Mouse (Mus musculus) macrophage (primary cell): ENCODE results near the gene Rgs3. TPM values are rescaled to one million over a fixed set of nuclear protein-coding genes. Genes with fewer than 3 reads are reported as not detected.

Experiments used
- H3K27ac ChIP-seq: fragments of 350-480 bp; formaldehyde crosslinking; 2 replicates; pipeline ENCODE4 v1.9.0; 2021
- H3K36me3 ChIP-seq: fragments of 350-480 bp; formaldehyde crosslinking; 2 replicates; pipeline ENCODE4 v1.9.0; 2021; ENCODE audit errors: inconsistent target
- H3K4me3 ChIP-seq: fragments of 350-480 bp; formaldehyde crosslinking; 2 replicates; pipeline ENCODE4 v1.9.0; 2021; ENCODE audit errors: inconsistent target
- H3K79me2 ChIP-seq: fragments of 350-480 bp; formaldehyde crosslinking; 2 replicates; pipeline ENCODE4 v1.9.0; 2021; ENCODE audit errors: inconsistent target
- WGBS: methylation state at CpG from one replicate; pipeline ENCODE4 v1.1.7; 2026; ENCODE audit warnings: inconsistent platforms; ENCODE audit not compliant: missing documents; 5-methylcytosine and 5-hydroxymethylcytosine counted together
- polyA plus RNA-seq: library from polyadenylated mRNA; stranded (reverse); fragments of 250-400 nt; gene quantifications from 3 replicates; pipeline ENCODE4 v1.2.4, GENCODE M21; 2018; ENCODE audit warnings: inconsistent platforms
- total RNA-seq, 78 experiments: library from RNA; depleted of rRNA; stranded (reverse); fragments of 250-400 nt; gene quantifications; 1 replicate in 9 of 78; 2 replicates in 24 of 78; 3 replicates in 43 of 78; 4 replicates in 2 of 78; pipeline ENCODE4 v1.2.4; 2018; ENCODE audit warnings: inconsistent platforms in 56 of 78

Gene Rgs3
- total RNA-seq (2018; cell fraction: chromatin; rRNA removed) = 10 to 100 TPM in 23 of 26 experiments, 1 to 10 TPM in 3; 7.6 to 31.7 (median 15.2) TPM
- total RNA-seq (2018; cell fraction: cytosol; rRNA removed) = 10 to 100 TPM in 25 of 26 experiments, 1 to 10 TPM in 1; 9.8 to 34.6 (median 19.9) TPM
- total RNA-seq (2018; cell fraction: nucleus; rRNA removed) = 10 to 100 TPM in 25 of 26 experiments, 1 to 10 TPM in 1; 9.8 to 45.5 (median 21.3) TPM
- 12.8 to 17.4 TPM (median 14.9 TPM) in 3 replicates for polyA plus RNA-seq

DNA sequence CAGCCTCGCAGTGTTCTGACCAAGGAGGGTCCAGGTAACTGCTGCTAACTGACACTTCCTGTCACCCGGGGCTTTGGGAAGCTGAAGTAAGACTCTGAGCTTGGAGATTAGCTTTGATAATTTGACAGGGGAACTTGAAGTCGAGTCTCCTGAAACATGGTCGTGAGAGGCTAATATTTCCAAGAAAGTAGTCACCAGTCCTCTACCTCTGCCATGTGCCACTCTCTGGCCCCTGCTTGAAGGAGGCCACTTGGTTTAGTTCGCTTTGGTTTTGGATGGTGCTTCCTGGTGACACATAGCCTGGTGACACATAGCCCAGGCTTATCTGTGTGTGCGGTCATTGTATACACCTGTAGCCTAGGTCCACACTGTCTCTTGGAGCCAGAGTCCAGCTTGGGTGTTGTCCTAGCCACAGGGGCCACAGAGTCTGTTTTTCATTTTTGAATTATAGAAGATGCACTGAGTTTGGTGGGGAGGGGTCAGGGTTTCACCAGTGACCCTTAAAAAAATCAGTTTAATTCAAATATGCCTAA is at the start of gene Rgs3:
Gene Rgs3 (plus strand): TSS at position 51 of the 533 bp plus-strand sequence.
- no peak within 1 kb of the TSS for H3K4me3 ChIP-seq
- no peak within 1 kb of the TSS for H3K27ac ChIP-seq
- H3K79me2 ChIP-seq = no peaks in the 10 kb centered on the region
- 25% methylated on average over 6 of the region's 6 CpGs for WGBS
- no peaks in the 10 kb centered on the region for H3K36me3 ChIP-seq

GRCm38 (mm10) chr4:62509946-62510345 is 49.7 kb upstream of the Rgs3 start:
- Histone ChIP-seq H3K4me3 (no peak overlapping the region), H3K27ac (no peak overlapping the region), H3K79me2 (no peaks in the 10 kb centered on the region), H3K36me3 (peaks cover 14% of the 10 kb centered on the region; the same call in 1 of the 2 replicates)
- 95% methylated on average over 10 of the region's 11 CpGs for WGBS

DNA sequence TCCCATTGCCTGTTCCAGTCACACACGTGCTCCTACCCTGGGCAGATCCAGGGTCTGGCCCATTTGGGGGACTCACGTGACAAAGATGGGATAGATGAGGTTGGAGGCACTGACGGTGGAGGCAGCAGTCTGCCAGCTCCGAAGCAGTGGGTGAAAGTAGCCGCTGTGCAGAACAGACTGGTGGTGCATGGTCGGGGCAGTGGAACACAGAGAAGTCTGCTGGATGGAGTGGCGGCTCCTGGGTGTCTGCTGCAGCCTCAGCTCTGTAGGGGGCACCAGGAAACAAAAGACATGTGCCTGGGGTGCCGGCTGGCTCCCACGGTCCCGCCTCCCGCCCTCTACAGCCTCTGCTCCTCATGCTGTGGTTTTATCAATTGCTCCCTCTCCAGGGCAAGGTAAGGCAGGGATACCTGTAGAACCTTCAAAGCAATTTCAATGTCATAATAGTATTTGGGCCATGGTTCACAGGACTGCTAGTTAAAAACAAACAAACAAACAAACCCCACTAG is 45.6 kb upstream of the Rgs3 start:
- WGBS = 88% methylated on average over 11 of the region's 11 CpGs
- Histone ChIP-seq H3K36me3 (peaks cover 11% of the 10 kb centered on the region; the same call in 1 of the 2 replicates), H3K79me2 (no peaks in the 10 kb centered on the region), H3K4me3 (no peak overlapping the region), H3K27ac (no peak overlapping the region)

GRCm38 (mm10) chr4:62514995-62515394 is 44.7 kb upstream of the Rgs3 start:
- 82% methylated on average over 7 of the region's 7 CpGs for WGBS
- Histone ChIP-seq H3K27ac (no peak overlapping the region), H3K36me3 (peaks cover 6% of the 10 kb centered on the region; the same call in 1 of the 2 replicates), H3K4me3 (no peak overlapping the region), H3K79me2 (no peaks in the 10 kb centered on the region)

GRCm38 (mm10) chr4:62515490-62515889 is 44.2 kb upstream of the Rgs3 start:
- H3K36me3 ChIP-seq = peaks cover 6% of the 10 kb centered on the region; the same call in 1 of the 2 replicates
- 13% methylated on average over 3 of the region's 3 CpGs for WGBS
- H3K79me2 ChIP-seq = no peaks in the 10 kb centered on the region
- H3K4me3 ChIP-seq = no peak overlapping the region
- no peak overlapping the region for H3K27ac ChIP-seq

DNA sequence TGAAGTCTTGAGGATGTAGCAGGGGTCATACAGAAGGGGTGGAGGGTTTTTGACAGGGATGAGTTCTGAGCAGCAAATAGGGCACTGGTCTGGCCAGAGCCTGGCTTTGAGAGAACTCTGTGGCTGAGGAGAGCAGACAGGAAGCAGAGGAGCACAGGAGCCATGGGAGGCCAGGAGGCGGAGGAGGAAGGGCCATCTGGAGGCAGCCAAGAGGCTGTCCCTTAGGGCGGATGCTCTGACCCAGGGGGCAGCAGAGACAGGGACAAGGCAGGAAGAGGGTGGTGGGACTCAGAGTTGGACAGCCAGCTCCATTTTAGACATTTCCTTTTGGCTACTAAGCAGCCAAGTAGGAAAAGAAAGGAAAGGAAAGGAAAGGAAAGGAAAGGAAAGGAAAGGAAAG is 43.6 kb upstream of the Rgs3 start:
- peaks cover 6% of the 10 kb centered on the region; the same call in 1 of the 2 replicates for H3K36me3 ChIP-seq
- 63% methylated on average over 2 of the region's 2 CpGs for WGBS
- no peak overlapping the region for H3K4me3 ChIP-seq
- H3K27ac ChIP-seq = no peak overlapping the region
- H3K79me2 ChIP-seq = no peaks in the 10 kb centered on the region

GRCm38 (mm10) chr4:62516579-62516978 is 43.1 kb upstream of the Rgs3 start:
- peaks cover 6% of the 10 kb centered on the region; the same call in 1 of the 2 replicates for H3K36me3 ChIP-seq
- no peak overlapping the region for H3K4me3 ChIP-seq
- H3K27ac ChIP-seq = no peak overlapping the region
- 100% methylated on average over 1 of the region's 1 CpGs for WGBS
- H3K79me2 ChIP-seq = no peaks in the 10 kb centered on the region

- no peak overlapping the region for H3K27ac ChIP-seq
- H3K4me3 ChIP-seq = no peak overlapping the region
- 79% methylated on average over 7 of the region's 8 CpGs for WGBS
- no peaks in the 10 kb centered on the region for H3K79me2 ChIP-seq
- H3K36me3 ChIP-seq = peaks cover under 1% of the 10 kb centered on the region; the same call in 1 of the 2 replicates
Measured at GRCm38 (mm10) chr4:62517046-62517445, 42.6 kb upstream of the Rgs3 start.

DNA sequence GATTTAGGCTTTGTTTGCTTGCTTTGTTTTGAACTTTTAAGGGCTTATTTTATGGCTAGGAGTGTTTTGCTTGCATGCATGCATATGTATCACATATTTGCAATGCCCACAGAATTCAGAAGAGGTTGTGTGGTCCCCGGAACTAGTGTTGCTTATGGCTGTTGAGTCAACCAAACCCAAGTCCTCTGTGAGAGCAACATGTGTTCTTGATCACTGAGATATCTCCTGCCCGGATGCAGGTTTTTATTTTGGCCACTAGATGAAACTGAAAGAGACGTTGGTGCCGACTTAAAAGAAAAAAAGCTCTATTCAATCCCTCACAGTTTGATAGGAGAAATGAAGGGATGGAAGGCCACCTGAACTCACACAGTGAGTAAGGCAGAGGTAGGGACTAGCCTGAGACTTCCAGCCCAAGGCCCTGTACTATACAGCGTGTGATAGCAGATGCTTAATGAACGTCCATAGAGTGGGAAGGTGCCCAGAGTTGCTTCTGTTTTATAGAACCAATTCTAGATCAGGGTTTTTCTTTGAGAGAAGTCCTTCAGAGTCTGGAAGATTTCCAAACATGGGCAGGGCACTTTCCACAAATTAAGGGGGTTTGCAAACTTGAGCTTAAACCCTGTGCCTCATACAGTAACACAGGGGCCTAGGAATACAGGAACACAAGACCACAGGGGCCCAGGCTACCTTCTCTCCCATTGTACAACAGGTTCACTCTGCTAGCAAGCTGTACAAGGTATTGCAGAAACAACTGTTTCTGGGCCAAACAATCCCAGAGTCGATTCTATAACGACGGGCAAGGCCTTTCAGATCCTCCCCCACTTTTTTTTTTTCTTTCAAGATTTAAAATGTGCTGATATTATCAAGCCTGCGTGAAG is 41.9 kb upstream of the Rgs3 start:
- no peak overlapping the region for H3K27ac ChIP-seq
- no peak overlapping the region for H3K4me3 ChIP-seq
- WGBS = 58% methylated on average over 10 of the region's 10 CpGs

GRCm38 (mm10) chr4:62518416-62519121 is 41.1 kb upstream of the Rgs3 start:
- Histone ChIP-seq H3K4me3 (peak overlapping the region; percentile 71; the same call in 1 of the 2 replicates), H3K36me3 (no peaks in the 10 kb centered on the region), H3K27ac (no peak overlapping the region), H3K79me2 (0 out of 2 replicates have a peak, but pooled peaks cover 1% of the 10 kb centered on the region)
- 50% methylated on average over 13 of the region's 13 CpGs for WGBS

More for the DNA sequence above, 41.9 kb upstream of the Rgs3 start:
- H3K36me3 ChIP-seq = no peaks in the 10 kb centered on the region
- H3K79me2 ChIP-seq = no peaks in the 10 kb centered on the region

- Histone ChIP-seq H3K36me3 (no peaks in the 10 kb centered on the region), H3K27ac (no peak overlapping the region), H3K79me2 (peaks cover 8% of the 10 kb centered on the region; the same call in 1 of the 2 replicates), H3K4me3 (peak overlapping the region; percentile 71)
- WGBS = 4% methylated on average over 26 of the region's 26 CpGs
Measured at GRCm38 (mm10) chr4:62519122-62519848, 40.4 kb upstream of the Rgs3 start.

DNA sequence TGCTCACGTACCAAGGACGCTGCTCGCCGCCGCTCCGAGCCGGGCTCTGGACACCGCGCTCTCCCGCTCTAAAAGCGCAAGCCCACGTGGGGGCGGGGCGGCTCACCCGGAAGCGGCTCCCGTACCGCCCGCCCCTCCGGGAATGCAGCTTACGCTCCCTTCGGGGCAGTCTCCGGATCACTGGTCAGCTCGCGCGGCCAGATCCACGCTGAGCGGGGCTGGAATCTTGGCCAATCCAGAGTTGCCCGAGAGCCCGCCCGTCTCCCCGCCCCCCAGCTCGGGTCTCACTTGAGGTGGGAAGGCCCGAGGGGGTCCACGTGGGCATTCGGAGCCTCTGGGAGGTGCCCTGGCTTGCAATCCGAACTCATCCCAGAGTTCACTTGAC is 39.8 kb upstream of the Rgs3 start, which contains the start of gene Alad:
Gene Alad (minus strand): TSS at position 70 of the 385 bp plus-strand sequence.
- peak within 1 kb of the TSS; percentile 32; the same call in 1 of the 2 replicates for H3K27ac ChIP-seq
- H3K79me2 ChIP-seq = peaks cover 10% of the 10 kb centered on the region; the same call in 1 of the 2 replicates
- peak within 1 kb of the TSS; percentile 71 for H3K4me3 ChIP-seq
- WGBS = under 1% methylated on average over 37 of the region's 37 CpGs
- no peaks in the 10 kb centered on the region for H3K36me3 ChIP-seq

DNA sequence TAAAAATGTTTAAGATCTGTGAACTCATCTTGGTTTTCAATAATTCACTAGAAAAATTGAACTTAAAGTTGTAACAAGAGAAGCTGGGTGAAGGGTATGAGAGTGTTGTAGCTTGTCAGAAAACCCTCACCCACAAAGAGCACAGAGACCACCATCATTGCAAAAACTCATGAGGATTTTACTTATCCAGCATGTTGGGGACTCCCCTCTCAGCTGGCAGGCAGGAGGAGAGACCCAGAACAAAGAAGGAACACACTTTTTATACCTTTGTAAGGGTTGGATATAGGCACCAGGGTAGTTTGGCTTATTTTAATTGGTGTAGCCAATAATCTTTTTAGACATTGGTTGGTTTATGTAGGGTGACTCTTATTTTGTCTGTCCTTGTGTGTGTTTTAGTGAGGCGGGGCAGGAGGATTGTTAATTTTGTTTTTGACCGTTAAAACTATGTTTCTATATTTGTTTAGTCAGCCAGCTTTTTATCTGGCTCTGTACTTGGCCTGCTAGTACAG is 38.7 kb upstream of the Rgs3 start:
- WGBS = 74% methylated on average over 2 of the region's 2 CpGs
- Histone ChIP-seq H3K36me3 (no peaks in the 10 kb centered on the region), H3K27ac (no peak overlapping the region), H3K4me3 (no peak overlapping the region), H3K79me2 (peaks cover 10% of the 10 kb centered on the region; the same call in 1 of the 2 replicates)
